Mouse (Mus musculus): Measurements from ENCODE around the gene Abca2. TPM values are rescaled to one million over a fixed set of nuclear protein-coding genes. Genes with fewer than 3 reads are reported as not detected.

Gene Abca2
- total and polyA plus RNA-seq, 2 experiments, result 11.1 to 48.7 TPM

- Histone ChIP-seq H3K36me3 (ENCODE audit: control insufficient read depth, insufficient read depth, low read length) (no peaks in the 10 kb centered on the region), H3K4me3 (ENCODE audit: insufficient read depth, low read depth, low read length) (no peak overlapping the region), H3K79me2 (ENCODE audit: control insufficient read depth, insufficient read depth, low read length) (no peaks in the 10 kb centered on the region), H3K27ac (replicated peaks; ENCODE audit: insufficient read depth, low read depth, low read length) (no peak overlapping the region), H3K4me1 (ENCODE audit: control insufficient read depth, insufficient read depth, low read length) (no peaks in the 10 kb centered on the region), H3K9ac (ENCODE audit: low read depth, low read length) (no peak overlapping the region), H3K27me3 (ENCODE audit: control insufficient read depth, insufficient read depth, low read length) (no peaks in the 10 kb centered on the region)
- TF ChIP-seq POLR2A (IDR thresholded peaks at IDR 0.05; ENCODE audit: extremely low read depth, insufficient read depth, low read length) (no peak), CTCF (IDR thresholded peaks at IDR 0.05; ENCODE audit: low read depth, low read length) (peak; percentile 71)
- 27% methylated on average over 3 of the region's 3 CpGs for WGBS
- peak; percentile 49 for DNase-seq (ENCODE audit: extremely low read depth, low read depth, low spot score)
Measured at GRCm38 (mm10) chr2:25421896-25422295, 6.6 kb upstream of the Abca2 start.

- Histone ChIP-seq H3K79me2 (ENCODE audit: control insufficient read depth, insufficient read depth, low read length) (no peaks in the 10 kb centered on the region), H3K27ac (replicated peaks; ENCODE audit: insufficient read depth, low read depth, low read length) (no peak within 1 kb of the TSS), H3K4me1 (ENCODE audit: control insufficient read depth, insufficient read depth, low read length) (no peaks in the 10 kb centered on the region), H3K4me3 (ENCODE audit: insufficient read depth, low read depth, low read length) (no peak within 1 kb of the TSS), H3K9ac (ENCODE audit: low read depth, low read length) (no peak within 1 kb of the TSS), H3K27me3 (ENCODE audit: control insufficient read depth, insufficient read depth, low read length) (no peaks in the 10 kb centered on the region), H3K36me3 (ENCODE audit: control insufficient read depth, insufficient read depth, low read length) (no peaks in the 10 kb centered on the region)
- TF ChIP-seq POLR2A (IDR thresholded peaks at IDR 0.05; ENCODE audit: extremely low read depth, insufficient read depth, low read length) (no peak), CTCF (IDR thresholded peaks at IDR 0.05; ENCODE audit: low read depth, low read length) (no peak)
- WGBS, result 54% methylated on average over 17 of the region's 17 CpGs
- DNase-seq (ENCODE audit: extremely low read depth, low read depth, low spot score), result no peak
Measured at GRCm38 (mm10) chr2:25422587-25423410, 5.7 kb upstream of the Abca2 start, which contains the start of gene Fut7. Fut7 (plus strand) TSS chr2:25423267.

GRCm38 (mm10) chr2:25423626-25424025, 4.9 kb upstream of the Abca2 start:
- Histone ChIP-seq H3K27me3 (ENCODE audit: control insufficient read depth, insufficient read depth, low read length) (no peaks in the 10 kb centered on the region), H3K27ac (replicated peaks; ENCODE audit: insufficient read depth, low read depth, low read length) (no peak overlapping the region), H3K9ac (ENCODE audit: low read depth, low read length) (no peak overlapping the region), H3K36me3 (ENCODE audit: control insufficient read depth, insufficient read depth, low read length) (no peaks in the 10 kb centered on the region), H3K4me1 (ENCODE audit: control insufficient read depth, insufficient read depth, low read length) (no peaks in the 10 kb centered on the region), H3K4me3 (ENCODE audit: insufficient read depth, low read depth, low read length) (no peak overlapping the region), H3K79me2 (ENCODE audit: control insufficient read depth, insufficient read depth, low read length) (no peaks in the 10 kb centered on the region)
- no peak for DNase-seq (ENCODE audit: extremely low read depth, low read depth, low spot score)
- TF ChIP-seq POLR2A (IDR thresholded peaks at IDR 0.05; ENCODE audit: extremely low read depth, insufficient read depth, low read length) (no peak), CTCF (IDR thresholded peaks at IDR 0.05; ENCODE audit: low read depth, low read length) (no peak)
- 78% methylated on average over 1 of the region's 1 CpGs for WGBS

- Histone ChIP-seq H3K27me3 (ENCODE audit: control insufficient read depth, insufficient read depth, low read length) (no peaks in the 10 kb centered on the region), H3K4me1 (ENCODE audit: control insufficient read depth, insufficient read depth, low read length) (peaks cover 3% of the 10 kb centered on the region; the same call in 1 of the 2 replicates), H3K36me3 (ENCODE audit: control insufficient read depth, insufficient read depth, low read length) (no peaks in the 10 kb centered on the region), H3K4me3 (ENCODE audit: insufficient read depth, low read depth, low read length) (no peak overlapping the region), H3K79me2 (ENCODE audit: control insufficient read depth, insufficient read depth, low read length) (peaks cover 3% of the 10 kb centered on the region; the same call in 1 of the 2 replicates), H3K9ac (ENCODE audit: low read depth, low read length) (no peak overlapping the region), H3K27ac (replicated peaks; ENCODE audit: insufficient read depth, low read depth, low read length) (no peak overlapping the region)
- DNase-seq (ENCODE audit: extremely low read depth, low read depth, low spot score), result no peak
- WGBS, result 66% methylated on average over 27 of the region's 27 CpGs
- TF ChIP-seq POLR2A (IDR thresholded peaks at IDR 0.05; ENCODE audit: extremely low read depth, insufficient read depth, low read length) (no peak), CTCF (IDR thresholded peaks at IDR 0.05; ENCODE audit: low read depth, low read length) (no peak)
Measured at GRCm38 (mm10) chr2:25425481-25425880, 3.0 kb upstream of the Abca2 start.

- Histone ChIP-seq H3K27me3 (ENCODE audit: control insufficient read depth, insufficient read depth, low read length) (no peaks in the 10 kb centered on the region), H3K9ac (ENCODE audit: low read depth, low read length) (no peak overlapping the region), H3K4me3 (ENCODE audit: insufficient read depth, low read depth, low read length) (no peak overlapping the region), H3K36me3 (ENCODE audit: control insufficient read depth, insufficient read depth, low read length) (no peaks in the 10 kb centered on the region), H3K4me1 (ENCODE audit: control insufficient read depth, insufficient read depth, low read length) (peaks cover 3% of the 10 kb centered on the region; the same call in 1 of the 2 replicates), H3K79me2 (ENCODE audit: control insufficient read depth, insufficient read depth, low read length) (peaks cover 6% of the 10 kb centered on the region; the same call in 1 of the 2 replicates), H3K27ac (replicated peaks; ENCODE audit: insufficient read depth, low read depth, low read length) (no peak overlapping the region)
- DNase-seq (ENCODE audit: extremely low read depth, low read depth, low spot score), result peak; percentile 44
- peak; percentile 89 for TF ChIP-seq CTCF (IDR thresholded peaks at IDR 0.05; ENCODE audit: low read depth, low read length)
- no peak for TF ChIP-seq POLR2A (IDR thresholded peaks at IDR 0.05; ENCODE audit: extremely low read depth, insufficient read depth, low read length)
- 33% methylated on average over 5 of the region's 5 CpGs for WGBS
Measured at GRCm38 (mm10) chr2:25426721-25427191, 1.7 kb upstream of the Abca2 start.

GRCm38 (mm10) chr2:25427256-25427655, 1.2 kb upstream of the Abca2 start:
- H3K4me1 ChIP-seq (ENCODE audit: control insufficient read depth, insufficient read depth, low read length), result peaks cover 3% of the 10 kb centered on the region; the same call in 1 of the 2 replicates
- no peaks in the 10 kb centered on the region for H3K36me3 ChIP-seq (ENCODE audit: control insufficient read depth, insufficient read depth, low read length)
- no peak overlapping the region for H3K4me3 ChIP-seq (ENCODE audit: insufficient read depth, low read depth, low read length)
- TF ChIP-seq CTCF (IDR thresholded peaks at IDR 0.05; ENCODE audit: low read depth, low read length) (no peak), POLR2A (IDR thresholded peaks at IDR 0.05; ENCODE audit: extremely low read depth, insufficient read depth, low read length) (no peak)
- no peaks in the 10 kb centered on the region for H3K27me3 ChIP-seq (ENCODE audit: control insufficient read depth, insufficient read depth, low read length)
- no peak overlapping the region for H3K9ac ChIP-seq (ENCODE audit: low read depth, low read length)
- H3K79me2 ChIP-seq (ENCODE audit: control insufficient read depth, insufficient read depth, low read length), result peaks cover 6% of the 10 kb centered on the region; the same call in 1 of the 2 replicates
- DNase-seq (ENCODE audit: extremely low read depth, low read depth, low spot score), result no peak
- H3K27ac ChIP-seq (replicated peaks; ENCODE audit: insufficient read depth, low read depth, low read length), result no peak overlapping the region
- 90% methylated on average over 5 of the region's 5 CpGs for WGBS
